Mouse (Mus musculus) heart, adult 11 months (tissue): Measurements from ENCODE around the gene A730061H03Rik.

Source experiments
- DNase-seq: peaks from one replicate; pipeline ENCODE4 v3.0.0; 2022

Gene A730061H03Rik

GRCm38 (mm10) chr14:55560202-55561073 is at the start of gene A730061H03Rik:
Gene A730061H03Rik, minus strand, starts transcription at chr14:55560406.
- peak; percentile 100 for DNase-seq

- peak; percentile 91 for DNase-seq
Observed at GRCm38 (mm10) chr14:55608339-55608738, 48.1 kb upstream of the A730061H03Rik start.

GRCm38 (mm10) chr14:55605743-55606459 is 45.7 kb upstream of the A730061H03Rik start:
- DNase-seq: peak; percentile 88

- DNase-seq: peak; percentile 86
Observed at GRCm38 (mm10) chr14:55604823-55605222, 44.6 kb upstream of the A730061H03Rik start.

GRCm38 (mm10) chr14:55603633-55604576 is 43.7 kb upstream of the A730061H03Rik start:
- DNase-seq: peak; percentile 99

GRCm38 (mm10) chr14:55603271-55603632 is 43.0 kb upstream of the A730061H03Rik start, which contains the start of gene Irf9:
Gene Irf9, plus strand, starts transcription at chr14:55603571.
- no peak for DNase-seq

- DNase-seq: peak; percentile 90
Observed at GRCm38 (mm10) chr14:55598521-55599390, 38.5 kb upstream of the A730061H03Rik start.

GRCm38 (mm10) chr14:55596036-55596690 is 36.0 kb upstream of the A730061H03Rik start:
- peak; percentile 90 for DNase-seq

GRCm38 (mm10) chr14:55592226-55592625 is 32.0 kb upstream of the A730061H03Rik start:
- no peak for DNase-seq

GRCm38 (mm10) chr14:55591331-55591891 is 31.2 kb upstream of the A730061H03Rik start, which contains the start of gene Rnf31:
Gene Rnf31, plus strand, starts transcription at chr14:55591708.
- peak; percentile 100 for DNase-seq

GRCm38 (mm10) chr14:55590748-55591330 is 30.6 kb upstream of the A730061H03Rik start, which contains the start of gene Psme2:
Gene Psme2, minus strand, starts transcription at chr14:55591113.
- peak; percentile 100 for DNase-seq

- DNase-seq: peak; percentile 94
Observed at GRCm38 (mm10) chr14:55589771-55590448, 29.7 kb upstream of the A730061H03Rik start.

- DNase-seq: peak; percentile 91
Observed at GRCm38 (mm10) chr14:55589271-55589670, 29.1 kb upstream of the A730061H03Rik start.

GRCm38 (mm10) chr14:55586149-55586548 is 25.9 kb upstream of the A730061H03Rik start:
- no peak for DNase-seq

GRCm38 (mm10) chr14:55585566-55585960 is 25.4 kb upstream of the A730061H03Rik start:
- DNase-seq: no peak

- DNase-seq: peak; percentile 99
Observed at GRCm38 (mm10) chr14:55584702-55585565, 24.7 kb upstream of the A730061H03Rik start, which contains the start of gene Emc9. Gene Emc9, minus strand, starts transcription at chr14:55585302.

GRCm38 (mm10) chr14:55584303-55584701 is 24.1 kb upstream of the A730061H03Rik start:
- DNase-seq: no peak

GRCm38 (mm10) chr14:55581981-55582681 is 21.9 kb upstream of the A730061H03Rik start:
- no peak for DNase-seq
